ENCODE assay signal across 9 mouse cellular contexts in the genomic region with DNA sequence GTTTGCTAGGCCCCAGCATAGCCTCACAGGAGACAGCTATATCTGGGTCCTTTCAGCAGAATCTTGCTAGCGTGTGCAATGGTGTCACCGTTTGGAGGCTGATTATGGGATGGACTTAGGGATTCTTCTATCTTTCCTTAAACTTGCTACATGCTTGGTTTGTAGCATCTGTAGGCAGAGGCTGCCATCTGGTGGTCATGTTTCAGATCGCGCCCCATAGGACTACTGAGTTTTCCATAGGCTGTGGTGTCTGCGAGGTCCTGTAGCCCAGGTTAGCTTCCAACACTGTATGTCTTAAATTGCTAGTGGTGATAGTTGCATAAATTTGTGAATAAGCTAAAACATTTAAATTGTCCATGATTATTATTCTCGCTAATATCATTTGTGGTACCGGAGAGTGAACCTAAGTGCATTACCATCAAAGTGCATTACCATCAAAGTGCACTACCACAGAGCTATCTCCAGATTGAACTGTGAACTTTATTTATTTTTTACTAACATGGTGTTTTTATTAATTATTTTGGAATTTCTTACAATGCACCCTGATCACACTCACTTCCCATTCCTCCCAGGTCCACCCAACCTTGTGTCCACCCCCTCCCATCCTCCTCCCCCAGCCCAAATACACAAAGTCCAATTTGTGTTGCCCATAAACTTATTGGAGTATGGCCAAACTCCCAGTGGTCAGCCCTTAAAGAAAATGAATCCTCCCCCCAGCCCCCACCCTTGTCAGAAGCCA. TPM values are rescaled to one million over a fixed set of nuclear protein-coding genes. Genes with fewer than 3 reads are reported as not detected.
DNase-seq lines count a peak whose midpoint lies in the region; ATAC-seq and TF ChIP-seq lines count a peak whose summit lies in the region.
"Had no signal": no experiment of that assay in that cellular context is flagged by ENCODE, and none has a peak within 500 bp of the region (broad histone marks: within the 10 kb centered on the region; RNA-seq: fewer than 3 reads in every experiment).

No protein-coding gene starts in this region.

- no peak for TF ChIP-seq POLR2A in CH12.LX (IDR thresholded peaks at IDR 0.05; ENCODE audit: low read depth, low read length)
- TF ChIP-seq POLR2A in brain, embryonic 14.5 days (IDR thresholded peaks at IDR 0.05; ENCODE audit: borderline replicate concordance, extremely low read depth, insufficient read depth, insufficient read length, poor library complexity, severe bottlenecking): no peak

- WGBS in heart, embryonic 16.5 days: 5% methylated on average over 7 of the region's 7 CpGs
- WGBS in liver, embryonic 14.5 days (ENCODE audit: insufficient replicate concordance): 6% methylated on average over 7 of the region's 7 CpGs
- 9% methylated on average over 7 of the region's 7 CpGs for WGBS in neural tube, embryonic 14.5 days

- no peak overlapping the region; the same call in 1 of the 2 replicates for H3K4me2 ChIP-seq in CH12.LX (ENCODE audit: insufficient read depth, low read depth, poor library complexity, severe bottlenecking)
- no peak overlapping the region; the same call in 1 of the 2 replicates for H3K4me2 ChIP-seq in heart, embryonic 16.5 days (ENCODE audit: low read depth, low read length)
- no peak overlapping the region for H3K4me2 ChIP-seq in liver, embryonic 14.5 days (ENCODE audit: low read depth)
- H3K4me2 ChIP-seq in neural tube, embryonic 14.5 days (ENCODE audit: low read depth, low read length): no peak overlapping the region

- H3K36me3 ChIP-seq in CH12.LX (replicated peaks in 1 of 2; ENCODE audit: control insufficient read depth in 1 of 2, insufficient read depth in 1 of 2, low read length in 1 of 2): no peaks in the 10 kb centered on the region
- no peaks in the 10 kb centered on the region for H3K36me3 ChIP-seq in heart, embryonic 16.5 days (ENCODE audit: control insufficient read depth, insufficient read depth)
- H3K36me3 ChIP-seq in liver, embryonic 14.5 days (replicated peaks; ENCODE audit: control insufficient read depth, insufficient read depth, low read depth): no peaks in the 10 kb centered on the region
- H3K36me3 ChIP-seq in neural tube, embryonic 14.5 days (ENCODE audit: control insufficient read depth, insufficient read depth, low read length): no peaks in the 10 kb centered on the region
- H3K36me3 ChIP-seq: heart, embryonic 15.5 days had no signal

- no peak for TF ChIP-seq EP300 in CH12.LX (IDR thresholded peaks at IDR 0.05; ENCODE audit: low read length)
- TF ChIP-seq EP300 in liver, embryonic 14.5 days (IDR thresholded peaks at IDR 0.05; ENCODE audit: low read depth): no peak

- H3K9ac ChIP-seq in CH12.LX (ENCODE audit: insufficient read depth, low read depth): no peak overlapping the region
- no peak overlapping the region for H3K9ac ChIP-seq in heart, embryonic 16.5 days (ENCODE audit: low read length)
- no peak overlapping the region for H3K9ac ChIP-seq in liver, embryonic 14.5 days (replicated peaks)
- no peak overlapping the region for H3K9ac ChIP-seq in neural tube, embryonic 14.5 days (replicated peaks; ENCODE audit: low read depth, low read length)

- dilution Hi-C loops in CH12.LX (cut with MboI; ENCODE audit: extremely low pct_ligation_motif_present, extremely low pct_unique_long_range_greater_than_20kb, low sequenced_read_pairs): no loop called here

- H3K9me3 ChIP-seq in CH12.LX (replicated peaks; ENCODE audit: low read length): no peaks in the 10 kb centered on the region
- no peaks in the 10 kb centered on the region for H3K9me3 ChIP-seq in heart, embryonic 16.5 days (replicated peaks; ENCODE audit: control insufficient read depth, low read length)
- H3K9me3 ChIP-seq in liver, embryonic 14.5 days (ENCODE audit: control insufficient read depth, low read length): no peaks in the 10 kb centered on the region
- no peaks in the 10 kb centered on the region for H3K9me3 ChIP-seq in neural tube, embryonic 14.5 days (ENCODE audit: control insufficient read depth, low read length)
- H3K9me3 ChIP-seq: heart, embryonic 15.5 days had no signal

- H3K27me3 ChIP-seq in CH12.LX (replicated peaks): peaks cover 8% of the 10 kb centered on the region
- H3K27me3 ChIP-seq in heart, embryonic 16.5 days (ENCODE audit: control insufficient read depth, insufficient read depth, low read length): no peaks in the 10 kb centered on the region
- H3K27me3 ChIP-seq in liver, embryonic 14.5 days (ENCODE audit: control insufficient read depth, insufficient read depth, low read length): no peaks in the 10 kb centered on the region
- H3K27me3 ChIP-seq in neural tube, embryonic 14.5 days (ENCODE audit: control insufficient read depth, insufficient read depth, low read length): no peaks in the 10 kb centered on the region
- H3K27me3 ChIP-seq: heart, embryonic 15.5 days had no signal

- 0 out of 2 replicates have a peak, but pooled peaks have one; percentile 49 for ATAC-seq in erythroid progenitor cell, adult 5-6 weeks (replicated peaks; ENCODE audit: low FRiP score, poor library complexity, severe bottlenecking)
- peak; percentile 76; the same call in 1 of the 2 replicates for ATAC-seq in heart, embryonic 16.5 days (replicated peaks; ENCODE audit: extremely low read depth, insufficient read depth, low FRiP score)
- no peak for ATAC-seq in liver, embryonic 14.5 days (ENCODE audit: insufficient read depth)
- peak; percentile 89 for ATAC-seq in neural tube, embryonic 14.5 days (ENCODE audit: low read depth)

- peak; percentile 92 for TF ChIP-seq RAD21 in CH12.LX (IDR thresholded peaks at IDR 0.05; ENCODE audit: low read depth, low read length)

- no peak overlapping the region for H3K27ac ChIP-seq in CH12.LX (ENCODE audit: insufficient read depth, low read depth)
- no peak overlapping the region for H3K27ac ChIP-seq in heart, embryonic 16.5 days (ENCODE audit: low read length)
- H3K27ac ChIP-seq in liver, embryonic 14.5 days: no peak overlapping the region
- no peak overlapping the region for H3K27ac ChIP-seq in neural tube, embryonic 14.5 days (ENCODE audit: low read depth, low read length)
- H3K27ac ChIP-seq: heart, embryonic 15.5 days had no signal

- no peaks in the 10 kb centered on the region for H3K79me2 ChIP-seq in CH12.LX (replicated peaks; ENCODE audit: control insufficient read depth, extremely low read depth, insufficient read depth, poor library complexity, severe bottlenecking)

- no peak overlapping the region for H3K4me3 ChIP-seq in CH12.LX (replicated peaks in 1 of 3; ENCODE audit: low read depth in 2 of 3, low read length in 2 of 3, poor library complexity in 1 of 3)
- H3K4me3 ChIP-seq in heart, embryonic 16.5 days (ENCODE audit: low read length): no peak overlapping the region
- no peak overlapping the region for H3K4me3 ChIP-seq in liver, embryonic 14.5 days (ENCODE audit: insufficient read depth in 1 of 2, low read depth in 2 of 2, low read length in 2 of 2)
- H3K4me3 ChIP-seq in neural tube, embryonic 14.5 days (ENCODE audit: low read depth, low read length): no peak overlapping the region

- in situ Hi-C loops in CH12.LX (cut with MboI; ENCODE audit: low pct_ligation_motif_present, low pct_unique_long_range_greater_than_20kb, low sequenced_read_pairs): no loop called here

- peak; percentile 68 to 90 for TF ChIP-seq CTCF in CH12.LX (conservative IDR thresholded peaks at IDR 0.05 in 1 of 2, IDR thresholded peaks at IDR 0.05 in 1 of 2; ENCODE audit: low read depth in 2 of 2, low read length in 2 of 2)
- peak; percentile 86 for TF ChIP-seq CTCF in brain, embryonic 14.5 days (IDR thresholded peaks at IDR 0.05; ENCODE audit: borderline replicate concordance, extremely low read depth, insufficient read depth, insufficient read length)
- peak; percentile 85 for TF ChIP-seq CTCF in liver, embryonic 14.5 days (IDR thresholded peaks at IDR 0.05; ENCODE audit: low read depth)

- H3K4me1 ChIP-seq in CH12.LX (ENCODE audit: control insufficient read depth in 1 of 2, insufficient read depth in 2 of 2): peaks cover 0 to 3% of the 10 kb centered on the region in 2 experiments; a peak in 2 of 4 replicates
- H3K4me1 ChIP-seq in heart, embryonic 16.5 days (ENCODE audit: control insufficient read depth, insufficient read depth, low read length): 0 out of 2 replicates have a peak, but pooled peaks cover 2% of the 10 kb centered on the region
- H3K4me1 ChIP-seq in liver, embryonic 14.5 days (replicated peaks; ENCODE audit: control insufficient read depth in 2 of 2, insufficient read depth in 2 of 2, low read length in 1 of 2): no peaks in the 10 kb centered on the region
- no peaks in the 10 kb centered on the region; the same call in 1 of the 2 replicates for H3K4me1 ChIP-seq in neural tube, embryonic 14.5 days (ENCODE audit: control insufficient read depth, insufficient read depth, low read length)

- peak; percentile 67 for DNase-seq in CH12.LX (ENCODE audit: extremely low read depth)
- peak; percentile 89 for DNase-seq in brain, embryonic 14.5 days (ENCODE audit: low read depth)
- peak; percentile 61 to 86 for DNase-seq in kidney, postnatal 25 days
- peak; percentile 24 to 40 (median 37) for DNase-seq in liver, embryonic 14.5 days (ENCODE audit: low read depth in 3 of 3, low spot score in 3 of 3)
- DNase-seq in testis, postnatal 10 days (ENCODE audit: low spot score): peak; percentile 83

TF ChIP-seq in CH12.LX, 34 proteins besides CTCF, POLR2A, EP300 and RAD21:
- TF ChIP-seq SMC3 (IDR thresholded peaks at IDR 0.05; ENCODE audit: low read depth, low read length) (peak; percentile 76), ZC3H11A (IDR thresholded peaks at IDR 0.05; ENCODE audit: low read depth, low read length) (peak; percentile 31; the same call in 1 of the 2 replicates), ZNF384 (IDR thresholded peaks at IDR 0.05; ENCODE audit: low read depth, low read length) (no peak), ETS1 (conservative IDR thresholded peaks at IDR 0.05; ENCODE audit: low read depth, low read length) (no peak), KAT2A (IDR thresholded peaks at IDR 0.05; ENCODE audit: insufficient replicate concordance, low read length) (no peak), UBTF (IDR thresholded peaks at IDR 0.05; ENCODE audit: low read depth, low read length) (no peak), SIN3A (IDR thresholded peaks at IDR 0.05; ENCODE audit: low read length) (peak; percentile 22; the same call in 1 of the 2 replicates), CHD2 (IDR thresholded peaks at IDR 0.05; ENCODE audit: low read length) (no peak)

RNA-seq across cellular contexts. Expression of gene Got2, which starts 26.7 kb away (rescaled TPM):
- total RNA-seq in CH12.LX (2012; rRNA removed) (303 TPM in 2 replicates), CH12.LX (2014; rRNA removed) (268 and 283 TPM in 2 replicates)
- polyA plus RNA-seq in CH12.LX (2012; ENCODE audit: insufficient read length, low read depth): 489 and 509 TPM in 2 replicates
- 126 and 154 TPM in 2 replicates for polyA plus RNA-seq in brain, embryonic 14.5 days (2012; rRNA removed)
- total RNA-seq in erythroid progenitor cell, adult 5-6 weeks (2015; ENCODE audit: low replicate concordance): 26.3 and 40.7 TPM in 2 replicates
- 15.7 and 20.7 TPM in 2 replicates for total RNA-seq in erythroid progenitor cell, adult 5-6 weeks (2017; ENCODE audit: low replicate concordance)
- polyA plus RNA-seq in heart, embryonic 16.5 days (2015; fragmentation: Nextera tagmentation; extraction: Ambion mirVana): 478 and 487 TPM in 2 replicates
- polyA plus RNA-seq in liver, embryonic 14.5 days (2012; rRNA removed): 91.7 and 107 TPM in 2 replicates
- polyA plus RNA-seq in liver, embryonic 14.5 days (2014; fragmentation: Nextera tagmentation; extraction: Ambion mirVana): 69.8 and 79.3 TPM in 2 replicates
- 90.2 and 104 TPM in 2 replicates for polyA plus RNA-seq in neural tube, embryonic 14.5 days (2014; fragmentation: Nextera tagmentation; extraction: Ambion mirVana)

Comparison
In these comparisons a context has a peak if more than half of its experiments do, and no peak if none do; other contexts are left out.
1. DNase-seq: peak in every context shown above with its lines; median percentile 89 in brain, embryonic 14.5 days; 83 in testis, postnatal 10 days; 74 in kidney, postnatal 25 days; 67 in CH12.LX; 37 in liver, embryonic 14.5 days.